Mouse (Mus musculus) gastrocnemius, postnatal 25 days (tissue): ENCODE data around the gene Upk3a. TPM values are rescaled to one million over a fixed set of nuclear protein-coding genes. Genes with fewer than 3 reads are reported as not detected.

Experiments used
- DNase-seq: peaks from one replicate; pipeline ENCODE4 v3.0.0; 2022
- total RNA-seq, 2 experiments: library from RNA; stranded (reverse); gene quantifications; 1 replicate in 1 of 2; 2 replicates in 1 of 2; pipeline ENCODE4 v1.2.3; 2021

Gene Upk3a
- total RNA-seq, 2 experiments from 2014 or later: not detected

DNA sequence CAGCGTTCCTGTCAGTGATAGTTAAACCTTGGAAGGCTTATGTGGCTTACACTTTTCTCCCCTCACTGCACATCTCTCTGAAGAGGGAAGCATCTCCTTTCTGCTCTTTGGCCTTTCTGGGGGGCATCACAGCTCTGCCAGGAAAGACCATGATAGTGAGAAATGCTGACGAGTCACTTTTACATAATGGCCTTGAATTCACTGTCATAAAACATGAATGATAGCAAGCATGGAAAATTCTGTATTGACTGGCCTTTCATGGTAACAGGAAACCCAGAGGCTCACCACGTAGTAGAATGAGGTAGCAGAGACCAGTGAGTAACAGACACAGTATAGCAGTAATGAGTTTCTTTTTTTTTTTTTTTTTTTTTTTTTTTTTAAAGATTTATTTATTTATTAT lies 37.2 kb downstream of the Upk3a start:
- no peak for DNase-seq

DNA sequence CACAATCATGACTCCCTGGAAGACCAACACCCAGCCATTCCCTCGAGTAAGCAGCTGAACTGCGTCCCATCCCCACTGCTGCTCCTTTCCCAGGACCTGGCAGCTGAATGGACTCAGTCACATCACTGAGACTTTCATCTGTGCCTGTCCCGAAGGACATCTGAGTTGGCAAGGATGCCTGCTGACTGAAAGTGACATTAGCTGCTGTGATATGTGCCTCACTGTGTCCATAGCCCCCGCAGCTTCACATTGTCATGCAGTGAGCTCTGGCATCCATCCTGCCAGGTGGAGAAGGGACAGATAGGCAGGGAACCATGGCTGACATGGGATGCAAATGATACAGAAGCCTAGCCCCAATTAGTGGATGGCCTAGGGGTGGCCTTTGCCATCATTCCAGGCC lies 38.2 kb downstream of the Upk3a start:
- DNase-seq: no peak

DNA sequence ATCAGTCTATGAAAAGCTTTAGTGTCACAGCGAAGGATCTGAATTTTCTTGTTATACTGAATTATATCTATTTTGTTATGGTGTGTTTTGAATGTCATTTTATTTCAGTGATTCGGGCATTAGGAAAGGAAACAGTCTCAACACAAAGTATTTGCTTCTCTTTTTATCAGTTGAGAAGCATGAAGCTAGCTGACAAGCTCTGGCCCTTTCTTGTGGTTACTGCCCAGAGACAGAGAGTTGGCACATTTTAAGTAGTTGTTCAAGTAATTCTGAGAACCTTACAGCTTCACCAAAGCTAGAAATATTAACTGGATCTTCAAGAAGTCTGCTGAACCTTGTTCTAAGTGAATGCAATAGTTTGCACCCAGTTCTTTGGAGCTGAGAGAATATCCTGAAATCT lies 46.5 kb downstream of the Upk3a start:
- no peak for DNase-seq

DNA sequence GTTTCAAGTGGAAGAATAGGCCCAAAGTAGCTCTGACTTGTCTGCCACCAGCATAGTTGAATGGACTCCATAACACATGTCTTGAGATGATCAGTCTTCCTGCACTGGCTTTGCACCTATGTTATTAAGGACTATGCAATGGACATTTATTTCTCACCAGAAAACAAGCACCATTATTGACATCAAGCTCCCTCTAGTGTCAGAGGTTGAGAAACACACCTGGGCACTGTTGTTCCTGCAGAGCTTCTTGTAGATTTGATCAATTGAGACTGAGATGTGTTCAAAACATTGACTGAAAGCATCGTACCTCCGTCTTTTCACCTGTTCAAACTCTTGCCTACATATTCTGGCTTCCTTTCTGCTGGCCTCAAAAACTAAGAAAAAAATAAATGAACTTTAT lies 53.6 kb downstream of the Upk3a start:
- no peak for DNase-seq

Other genes starting within 250 kb of the Upk3a start
- under 1 TPM; 0.38 to 0.82 TPM for gene Phf21b, start 161.1 kb upstream of the Upk3a start, total RNA-seq
- gene Gm29666, start 97.1 kb upstream of the Upk3a start, total RNA-seq: under 1 TPM; 0.08 to 0.20 TPM
- 10 to 100 TPM; 13.3 TPM for gene Nup50, start 93.7 kb upstream of the Upk3a start, total RNA-seq
- gene 5031439G07Rik, start 28.6 kb upstream of the Upk3a start, total RNA-seq: 10 to 100 TPM; 38.9 to 56.7 TPM
- gene Fam118a, start 11.8 kb downstream of the Upk3a start, total RNA-seq: 1 to 10 TPM; 3.9 to 4.1 TPM
- not detected for gene Smc1b, start 114.8 kb downstream of the Upk3a start, total RNA-seq
- gene Ribc2, start 114.9 kb downstream of the Upk3a start, total RNA-seq: not detected
- gene Fbln1, start 188.8 kb downstream of the Upk3a start, total RNA-seq: 1 to 10 TPM; 8.5 to 9.0 TPM